Mouse (Mus musculus) NIH3T3 (cell line): Measurements from ENCODE around the gene Nek6.
A peak's percentile ranks its signal among the peaks of the same experiment; 100 is the strongest.

Experiments
- DNase-seq: peaks from one replicate; pipeline ENCODE4 v3.0.0-alpha.2; 2012; ENCODE audit warnings: low read depth

The Nek6 gene

DNA sequence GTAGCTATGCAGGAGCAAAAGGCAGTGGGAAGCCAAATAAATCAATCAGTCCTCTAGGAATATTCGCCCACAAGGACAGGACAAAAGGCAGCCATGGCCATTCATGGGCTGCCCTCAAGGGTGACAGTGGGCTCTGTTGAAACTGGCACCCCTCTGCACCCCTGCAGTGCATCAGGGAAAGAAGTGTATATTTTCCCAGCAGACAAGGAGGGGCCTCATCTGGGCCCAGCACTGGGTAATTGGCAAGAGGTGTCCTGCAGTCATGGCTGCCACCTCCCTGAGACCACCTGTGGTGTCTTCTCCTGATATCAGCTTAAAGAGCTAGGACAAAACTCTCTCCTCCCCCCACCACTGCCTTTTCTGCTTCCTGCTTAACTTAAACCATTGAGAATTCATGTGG is 68.1 kb downstream of the Nek6 start:
- DNase-seq: no peak

DNA sequence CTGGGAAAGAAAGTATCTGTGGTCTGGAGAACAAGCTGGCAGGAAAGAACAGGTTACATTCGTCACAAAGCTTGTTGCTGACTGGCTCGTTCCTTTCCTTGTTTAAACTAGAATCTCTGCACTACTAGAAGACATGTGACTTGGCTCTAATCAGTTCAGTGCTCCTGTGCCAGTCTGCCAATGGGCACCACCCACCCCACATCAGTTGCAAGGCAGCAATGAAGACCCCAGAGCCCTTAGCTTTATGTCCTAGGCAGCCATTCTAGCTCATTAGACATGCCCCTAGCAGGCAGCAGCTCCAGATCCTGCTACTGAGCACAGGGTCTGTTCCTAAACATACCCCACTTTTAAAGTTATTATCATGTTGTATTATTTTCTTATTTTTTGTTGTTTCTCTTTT is 72.5 kb downstream of the Nek6 start:
- no peak for DNase-seq

DNA sequence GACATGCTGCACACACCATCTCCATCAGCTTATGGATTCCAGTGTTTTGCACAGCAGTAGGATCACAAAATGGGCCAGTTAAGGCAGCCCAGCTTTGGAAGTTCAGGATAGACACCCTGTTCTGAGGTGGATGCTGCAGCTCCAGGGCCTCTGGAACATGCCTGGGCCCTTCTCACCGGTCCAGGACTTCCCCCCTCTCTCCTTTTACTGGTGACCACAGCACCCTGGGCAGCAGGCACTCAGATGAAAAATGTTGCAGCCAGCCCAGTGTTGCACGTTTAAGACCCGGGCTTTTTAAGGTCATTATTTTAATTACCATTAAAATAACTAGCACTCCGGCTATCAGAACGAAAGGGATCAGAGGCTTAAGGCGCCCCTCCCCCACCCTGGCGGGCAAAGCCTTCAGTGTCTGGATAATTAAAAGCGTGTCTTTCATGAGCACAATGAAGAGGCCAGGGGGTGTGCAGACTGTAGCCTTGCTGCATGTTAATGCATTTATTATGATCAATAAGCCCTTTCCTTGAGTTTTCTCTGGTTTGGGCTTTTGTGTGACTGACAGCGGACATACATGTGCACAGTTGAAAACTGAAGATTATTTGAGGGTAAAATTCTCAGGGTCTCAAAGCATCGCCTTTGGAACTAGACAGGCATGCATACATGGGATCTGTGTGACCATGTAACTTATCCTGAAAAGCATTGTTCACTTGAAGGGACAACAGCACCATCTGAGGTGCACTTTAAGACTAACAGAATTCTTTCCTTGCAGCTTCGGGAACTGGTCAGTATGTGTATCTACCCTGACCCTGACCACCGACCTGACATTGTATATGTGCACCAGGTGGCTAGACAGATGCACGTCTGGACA is 73.3 kb downstream of the Nek6 start:
- DNase-seq: no peak

DNA sequence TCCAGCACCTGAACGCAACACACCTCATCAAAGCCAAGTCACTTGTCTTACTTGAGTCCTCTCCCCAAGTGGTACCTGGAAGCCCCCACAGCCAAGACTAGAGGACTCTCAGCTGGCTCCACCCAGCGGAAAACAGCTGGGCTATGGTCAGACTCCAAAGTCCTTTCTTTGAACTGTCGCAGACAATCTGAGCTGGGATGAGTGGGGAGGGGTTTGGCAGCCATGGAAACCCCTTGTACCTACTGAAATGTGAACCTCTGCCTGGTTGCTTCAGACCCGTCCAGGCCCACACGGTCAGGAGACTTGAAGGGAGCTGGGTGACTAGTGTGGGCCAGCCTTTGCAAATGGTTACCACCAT is 73.9 kb downstream of the Nek6 start:
- DNase-seq: no peak

DNA sequence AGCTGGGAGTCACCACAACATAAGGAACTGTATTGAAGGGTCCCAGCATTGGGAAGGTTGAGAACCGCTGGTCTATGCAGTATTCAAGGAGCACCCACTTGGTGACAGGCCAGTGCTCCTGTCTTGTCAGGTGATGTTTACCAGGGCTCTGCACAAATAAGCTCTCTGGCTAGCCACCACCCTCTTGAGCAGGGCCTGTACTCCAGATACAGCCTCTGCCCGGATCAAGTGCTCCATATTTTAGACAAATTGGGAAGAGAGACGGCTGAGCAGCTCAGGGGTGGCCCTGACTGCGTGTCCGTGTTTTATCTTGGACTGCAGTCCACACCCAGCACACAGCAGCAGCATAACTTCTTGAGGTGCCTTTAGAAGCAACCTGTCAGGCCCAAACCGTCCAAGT is 75.3 kb downstream of the Nek6 start:
- no peak for DNase-seq

DNA sequence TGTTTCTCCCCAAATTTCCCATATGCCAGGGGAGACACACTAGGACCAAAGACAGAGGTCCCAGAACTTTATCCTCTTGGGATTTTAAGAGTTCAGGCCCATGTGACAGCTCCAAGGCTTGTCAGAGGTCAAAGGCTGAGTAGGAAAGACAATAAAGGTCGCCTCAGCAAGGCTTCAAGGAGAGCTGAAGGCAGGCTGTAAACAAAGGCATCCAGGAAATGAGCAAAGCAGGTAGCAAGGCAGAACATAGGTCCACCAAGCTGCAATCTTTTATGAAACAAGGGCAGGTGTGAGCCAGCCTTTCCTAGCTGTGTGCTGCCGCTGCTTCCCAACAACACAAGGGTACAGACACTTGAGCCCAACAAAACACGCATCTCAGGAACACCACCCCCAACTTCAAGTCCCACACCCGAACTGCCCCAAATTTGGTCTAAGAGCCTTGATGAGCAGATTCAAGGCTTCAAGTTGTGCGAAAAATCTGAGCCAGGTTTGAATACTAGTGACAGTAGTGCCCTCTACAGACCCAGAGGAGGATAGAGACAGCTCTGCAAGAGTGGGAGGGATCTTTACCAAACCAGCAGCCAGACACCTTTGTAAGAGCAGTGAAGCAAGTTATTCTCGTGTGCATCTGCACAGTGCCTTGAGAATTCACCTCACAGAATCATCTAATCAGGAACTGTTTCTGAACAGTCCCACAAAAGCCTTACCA is 80.5 kb downstream of the Nek6 start:
- DNase-seq: peak; percentile 66

DNA sequence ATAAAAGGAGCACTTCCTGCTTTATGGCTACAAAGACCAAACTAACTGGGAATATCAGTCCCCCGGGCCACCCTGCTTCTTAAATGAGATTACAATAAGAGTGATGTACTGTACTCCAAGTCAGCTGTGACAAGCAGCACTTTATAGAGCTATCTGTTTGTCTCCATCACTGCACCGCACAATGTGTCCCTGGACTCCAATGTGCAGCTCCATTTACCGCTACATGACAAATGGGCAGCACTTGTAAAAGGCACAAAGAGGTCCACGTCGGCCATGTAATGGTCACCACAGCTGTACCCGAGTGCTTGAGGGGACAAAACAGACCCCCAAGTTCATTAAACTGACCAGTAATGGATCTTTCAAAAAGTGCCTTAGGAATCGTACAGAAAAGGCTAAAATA is 83.4 kb downstream of the Nek6 start:
- no peak for DNase-seq

DNA sequence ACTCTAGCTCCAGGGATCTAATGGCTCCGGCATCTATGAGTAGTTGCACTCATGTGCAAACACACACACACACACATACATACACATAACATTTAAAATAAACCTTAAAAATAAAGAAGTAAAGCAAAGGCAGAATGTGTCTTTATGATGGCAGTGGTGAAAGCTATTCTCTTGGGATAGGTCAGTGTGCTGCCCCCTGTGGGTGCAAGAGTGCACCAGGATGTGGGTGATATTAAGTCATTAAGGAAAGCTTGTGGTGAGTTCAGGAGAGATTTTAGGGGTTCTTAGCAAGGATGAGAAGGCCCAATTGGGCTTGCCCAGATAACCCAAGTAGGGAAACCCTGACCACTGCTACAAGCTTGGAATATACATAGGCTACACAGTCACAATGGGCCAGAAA is 86.5 kb downstream of the Nek6 start:
- no peak for DNase-seq

DNA sequence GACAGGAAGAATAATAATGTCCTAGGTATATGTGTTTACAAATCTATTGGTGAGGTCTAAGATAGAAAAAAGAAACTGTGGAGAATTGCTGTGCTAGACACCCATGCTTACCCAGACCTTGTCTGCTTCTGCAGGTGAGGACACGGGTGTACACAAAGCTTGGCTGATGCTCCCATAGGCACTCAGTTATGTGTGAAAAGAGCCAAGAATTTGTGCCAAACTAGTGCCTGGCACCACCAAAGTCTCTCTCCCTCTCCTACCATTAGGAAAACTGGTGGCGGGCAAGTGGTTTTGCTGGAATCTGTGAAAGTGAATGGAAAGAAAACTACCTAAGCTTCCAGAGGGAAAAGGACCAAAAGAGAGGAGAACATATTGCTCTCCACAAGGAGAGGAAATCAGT is 87.0 kb downstream of the Nek6 start:
- DNase-seq: no peak

DNA sequence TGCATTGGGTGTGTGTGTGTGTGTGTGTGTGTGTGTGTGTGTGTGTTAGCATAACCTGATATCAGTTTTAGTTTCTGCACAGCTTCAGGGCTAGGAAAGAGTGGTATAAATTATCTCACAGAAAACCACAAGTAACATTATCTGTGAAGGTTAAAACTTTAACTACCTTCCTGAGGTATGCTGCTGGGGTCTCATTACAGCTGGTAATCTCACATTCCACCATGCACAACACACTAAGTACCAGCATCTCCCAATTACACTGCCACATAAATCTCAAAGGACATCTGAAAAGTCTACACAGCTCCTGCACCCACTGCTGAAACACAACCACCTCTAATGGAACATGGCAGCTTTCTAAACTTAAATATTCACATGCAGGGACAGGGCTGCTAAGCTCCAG is 89.4 kb downstream of the Nek6 start:
- DNase-seq: no peak

DNA sequence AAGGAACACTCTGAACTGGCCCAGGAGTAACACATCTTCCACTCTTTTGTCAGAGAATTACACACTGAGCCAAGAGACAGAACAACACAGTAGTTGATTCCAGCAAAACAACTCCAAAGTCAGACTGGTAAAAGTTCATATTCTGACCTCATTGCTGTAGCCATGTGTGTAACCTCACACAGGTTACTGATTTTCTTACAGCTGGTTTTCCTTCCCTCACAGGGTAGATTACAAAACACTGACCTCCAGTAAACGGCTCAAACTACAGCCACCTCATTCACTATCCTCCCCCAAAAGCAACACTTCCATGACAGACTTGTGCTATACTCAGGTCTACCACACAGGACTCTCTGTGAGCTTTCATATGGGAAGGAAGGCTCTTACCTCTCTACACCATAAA is 96.3 kb downstream of the Nek6 start:
- no peak for DNase-seq

DNA sequence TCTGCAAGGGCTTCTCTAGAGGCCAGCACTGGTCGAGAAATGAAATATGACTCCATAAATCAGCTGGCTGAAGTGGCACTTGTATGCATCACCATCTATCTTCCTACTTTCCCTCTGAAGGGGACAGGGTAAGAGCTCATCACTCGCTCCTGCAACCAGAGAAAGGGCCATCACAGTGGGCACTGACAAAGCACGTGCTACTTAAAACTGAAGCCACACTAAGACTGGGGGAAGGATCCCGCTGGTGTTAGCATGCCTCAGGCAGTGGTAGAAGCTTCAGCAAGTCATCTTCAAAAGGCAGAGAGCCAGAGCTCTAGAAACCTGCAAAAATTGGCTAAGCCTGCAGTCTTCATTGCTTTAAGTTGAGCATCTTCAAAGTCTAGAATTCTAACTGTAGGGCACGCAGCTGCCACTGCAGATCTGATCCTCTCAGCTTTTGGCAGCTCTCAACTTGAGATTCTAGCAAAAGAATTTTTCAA is 97.4 kb downstream of the Nek6 start:
- no peak for DNase-seq

DNA sequence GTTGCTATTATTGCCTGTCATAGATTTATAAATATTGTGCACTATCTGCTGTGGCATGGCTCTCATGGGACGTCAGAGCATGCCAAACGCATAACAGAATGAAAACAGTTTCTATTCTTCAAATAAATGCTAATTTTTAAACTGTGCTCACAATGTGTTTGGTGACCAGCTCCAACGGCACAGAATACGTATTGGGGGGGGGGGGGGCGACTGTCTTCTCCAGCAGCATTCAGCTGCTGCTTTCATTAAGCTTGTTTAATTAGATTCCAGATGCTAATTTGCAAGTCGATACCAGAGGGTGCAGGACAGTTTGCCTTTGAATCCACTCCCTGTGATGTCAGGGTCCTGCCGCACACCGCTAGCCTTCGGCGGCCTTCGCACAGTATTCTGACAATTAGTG is 97.9 kb downstream of the Nek6 start:
- DNase-seq: no peak

DNA sequence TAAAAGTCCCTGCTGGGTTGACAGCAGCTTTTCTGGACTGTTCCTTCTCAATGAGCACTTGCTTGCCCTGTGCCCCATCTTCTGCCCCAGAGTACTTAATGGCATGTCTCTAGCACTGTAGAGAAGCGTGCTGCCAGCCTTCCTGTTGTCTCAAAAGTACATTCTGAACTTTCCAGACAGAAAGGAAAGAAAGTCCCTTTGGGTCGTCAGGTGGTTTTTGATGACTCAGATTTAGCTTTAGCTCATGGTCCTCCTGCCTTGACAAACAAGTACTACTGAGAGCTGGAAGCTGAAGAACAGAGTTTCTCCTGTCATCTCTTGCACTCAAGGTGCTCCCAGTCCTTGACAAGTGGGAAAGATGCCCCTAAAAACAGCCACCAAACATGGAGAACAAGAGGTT is 98.7 kb downstream of the Nek6 start:
- no peak for DNase-seq

DNA sequence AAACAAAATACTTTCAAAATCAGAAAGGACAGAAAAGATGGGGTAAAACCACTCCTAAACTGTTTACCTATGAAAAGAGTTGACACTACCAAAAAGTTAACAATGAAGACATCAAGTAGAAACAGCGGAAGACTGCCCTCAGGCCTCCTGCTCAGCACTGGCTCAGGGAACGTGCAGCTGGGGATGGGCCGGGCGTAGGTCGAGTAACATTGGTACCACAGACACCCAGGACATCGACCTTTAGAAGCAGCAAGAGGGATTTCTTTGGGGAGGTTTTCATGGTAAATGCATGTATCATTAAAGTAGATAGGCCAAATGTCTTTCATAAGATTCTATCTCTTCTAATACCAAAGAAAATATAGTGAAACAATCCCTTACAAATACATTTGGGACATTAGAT is 101.2 kb downstream of the Nek6 start:
- no peak for DNase-seq

DNA sequence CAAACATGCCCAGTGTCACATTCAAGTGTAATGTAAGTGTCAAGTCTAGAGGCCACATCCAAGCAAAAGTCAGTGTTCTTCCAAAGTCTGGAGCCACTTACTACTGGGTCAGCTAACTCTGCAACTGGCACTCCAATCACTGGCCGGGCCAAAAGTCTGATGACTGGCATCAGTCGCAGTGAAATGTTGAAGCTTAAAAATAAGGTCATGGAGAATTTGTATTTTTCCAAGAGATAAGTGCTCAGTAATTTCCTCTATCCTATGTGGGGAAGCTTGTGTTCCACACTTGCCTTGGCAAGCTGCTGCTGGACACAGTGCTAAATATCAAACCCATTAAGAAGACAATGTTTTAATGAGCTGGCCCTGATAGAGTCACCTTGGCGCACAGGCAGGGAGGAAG is 102.1 kb downstream of the Nek6 start:
- DNase-seq: no peak

DNA sequence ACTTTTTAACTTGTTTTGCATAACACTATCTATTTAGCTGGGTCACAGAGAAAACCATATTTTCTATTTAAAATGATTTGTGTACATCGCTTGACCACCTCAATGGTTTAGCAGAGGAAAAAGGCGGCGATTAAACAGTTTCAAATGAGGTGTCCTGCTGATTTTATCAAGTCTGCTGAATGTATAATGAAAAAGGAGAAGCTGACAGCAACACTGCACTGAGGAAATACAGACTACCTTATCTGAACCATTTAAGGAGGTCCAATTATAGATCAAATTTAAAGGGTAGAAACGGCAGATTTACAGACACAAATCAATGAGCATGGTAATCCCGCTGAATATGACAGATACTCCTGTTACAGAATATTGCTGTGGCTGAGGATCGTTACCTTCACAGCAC is 103.0 kb downstream of the Nek6 start:
- no peak for DNase-seq

DNA sequence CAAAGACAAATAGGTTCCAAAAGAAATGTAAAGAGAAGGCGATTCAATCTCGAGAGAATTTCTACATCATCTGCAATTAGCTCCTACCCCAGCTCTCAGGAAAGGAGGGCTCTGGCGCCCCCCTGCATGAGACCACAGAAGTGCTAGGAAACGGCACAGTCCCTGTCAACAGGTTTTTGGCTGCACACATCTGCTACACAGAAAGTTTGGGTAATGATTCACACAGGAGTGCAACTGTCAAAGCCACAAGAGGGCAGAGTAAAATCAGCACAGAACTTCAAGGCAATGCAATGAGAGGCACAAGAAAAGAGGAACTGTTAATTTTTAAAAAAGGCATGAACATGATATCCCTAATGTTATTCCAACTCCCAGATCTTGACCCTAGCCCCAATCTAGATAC is 104.6 kb downstream of the Nek6 start:
- DNase-seq: peak; percentile 78

DNA sequence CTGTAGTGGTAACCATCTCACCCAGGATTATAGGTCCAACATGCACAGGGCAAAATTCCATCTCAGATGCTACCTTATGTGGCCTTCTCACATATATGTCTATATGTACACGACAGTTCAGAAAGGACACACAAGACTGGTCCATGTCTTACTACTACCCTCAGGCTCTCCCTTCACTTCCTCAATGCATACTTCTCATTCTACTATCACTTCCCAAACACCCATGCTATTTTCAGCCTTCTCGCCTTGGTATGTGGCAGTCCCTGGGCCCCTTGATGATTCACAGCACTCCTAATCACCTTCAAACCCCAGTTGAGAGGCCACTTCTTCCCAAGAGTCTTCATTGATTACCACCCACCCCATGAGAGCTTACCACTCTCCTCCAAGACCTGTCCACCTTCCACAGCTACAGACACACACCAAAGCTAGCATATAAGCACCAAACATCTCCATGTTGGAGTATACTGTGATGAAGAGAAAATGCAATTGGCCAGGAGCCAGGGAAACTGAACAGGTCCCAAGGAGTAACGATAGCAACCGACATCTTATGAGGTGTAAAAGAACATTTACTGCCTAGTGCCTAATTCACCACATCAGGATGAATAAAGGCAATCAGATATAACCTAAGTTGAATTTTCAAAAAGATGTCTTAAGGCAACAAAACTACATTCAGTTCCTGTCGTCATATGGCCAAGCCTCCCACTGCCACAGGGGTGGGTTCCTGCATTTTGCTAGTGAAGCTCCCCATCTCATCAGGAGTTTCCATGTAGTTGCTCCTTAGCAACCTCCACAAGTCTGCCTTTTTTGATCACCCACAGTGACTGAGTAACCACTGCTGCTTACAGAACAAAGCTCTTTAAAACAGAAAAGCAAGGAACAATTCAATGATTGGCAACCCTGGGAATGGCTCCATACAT is 105.8 kb downstream of the Nek6 start:
- no peak for DNase-seq

DNA sequence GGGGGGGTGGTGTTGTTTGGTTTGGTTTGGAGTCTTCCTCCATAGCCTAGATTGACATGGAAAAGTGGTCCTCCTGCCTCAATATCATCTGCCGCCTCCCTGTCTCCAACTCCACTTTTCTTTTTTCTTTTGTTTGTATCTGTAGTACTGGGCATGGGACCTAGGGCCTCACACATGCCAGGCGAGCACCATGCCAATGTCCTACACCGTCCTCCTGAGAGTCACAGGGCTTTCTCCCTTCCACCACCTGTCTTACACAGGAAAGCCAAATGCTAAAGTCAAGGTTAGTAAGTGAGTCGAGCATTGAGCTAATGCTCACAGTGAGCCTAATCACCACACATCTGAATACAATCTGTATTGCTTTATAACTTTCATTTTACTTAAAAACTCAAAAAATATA is 108.3 kb downstream of the Nek6 start:
- no peak for DNase-seq

DNA sequence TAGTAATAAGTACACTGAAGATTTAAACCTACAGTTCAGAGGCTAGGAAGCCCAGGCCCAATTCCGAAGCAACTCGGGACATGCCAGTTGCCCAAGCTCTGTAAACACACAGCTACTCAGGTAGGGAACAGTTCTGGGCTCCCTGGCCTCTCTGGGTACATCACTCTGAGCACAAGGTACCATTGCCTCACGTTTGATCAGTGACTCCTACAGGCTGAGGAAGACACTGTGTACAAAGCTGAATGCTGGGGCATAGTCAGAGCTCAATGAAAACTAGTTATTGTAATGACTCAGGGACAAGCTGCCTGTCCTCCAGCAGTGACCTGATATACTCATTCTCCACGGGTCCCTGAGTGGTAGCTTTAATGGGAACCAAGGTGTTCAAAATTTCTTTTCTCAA is 109.6 kb downstream of the Nek6 start:
- DNase-seq: peak; percentile 34

DNA sequence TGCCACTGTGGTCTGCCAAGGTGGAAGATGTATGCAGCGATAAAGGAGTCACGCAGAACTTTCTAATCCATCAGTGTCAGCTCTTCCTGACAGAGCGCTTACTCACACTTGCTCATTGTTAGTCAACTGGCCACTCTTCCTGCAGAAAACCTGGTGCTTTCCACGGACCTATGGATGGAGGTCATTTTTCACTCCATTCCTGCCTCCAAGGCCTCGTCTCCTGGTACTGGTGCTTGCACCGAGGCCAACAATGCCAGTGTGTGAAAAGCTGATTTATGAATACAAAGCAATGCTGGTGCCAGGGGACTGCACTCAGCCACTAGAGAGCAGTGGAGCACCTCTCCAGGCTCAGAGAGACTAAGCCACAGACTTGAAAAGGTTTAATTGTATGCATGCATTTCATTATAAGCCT is 110.2 kb downstream of the Nek6 start:
- DNase-seq: peak; percentile 85

DNA sequence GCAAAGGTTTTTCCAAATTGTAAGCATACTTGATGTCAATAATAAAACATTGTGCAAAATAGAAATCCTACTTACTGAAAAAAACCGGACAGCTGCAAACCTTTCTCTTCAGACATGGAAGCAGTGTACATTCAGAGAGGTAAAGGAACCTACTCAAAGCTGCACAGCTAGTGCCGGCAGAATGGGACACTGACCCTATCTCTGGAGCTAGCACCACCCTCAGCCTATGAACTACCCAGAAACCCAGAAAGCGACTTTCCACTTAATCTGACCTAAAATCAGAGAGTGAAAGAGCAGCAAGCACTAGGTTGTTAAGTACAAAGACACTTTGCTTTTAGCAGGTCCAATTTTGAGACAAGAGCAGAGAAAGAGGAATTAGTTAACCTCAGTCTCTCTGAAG is 112.0 kb downstream of the Nek6 start:
- no peak for DNase-seq
